Comparison of ENCODE assay signal across 24 mouse cellular contexts in the genomic region with DNA sequence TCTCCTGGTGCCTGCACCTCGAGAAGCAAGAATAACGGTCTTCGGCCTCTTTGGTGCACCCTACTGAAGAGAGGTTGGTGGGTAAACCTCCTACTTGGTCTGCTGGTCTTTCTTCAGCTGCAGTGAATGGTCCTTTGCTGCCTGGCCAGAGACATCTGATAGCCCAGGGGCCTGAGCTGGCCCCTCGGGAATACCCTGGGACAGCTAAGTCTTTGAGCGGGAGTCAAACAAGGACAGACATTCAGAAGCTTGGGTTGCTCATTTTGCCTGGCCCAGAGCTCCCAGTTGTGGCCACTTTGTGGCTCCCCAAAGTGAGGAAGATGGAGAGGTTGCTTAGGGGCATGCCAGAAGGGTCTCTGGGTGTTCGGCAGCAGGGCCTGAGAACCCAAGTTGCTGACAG.
A peak's percentile ranks its signal among the peaks of the same experiment; 100 is the strongest.
DNase-seq lines count a peak whose midpoint lies in the region; ATAC-seq and TF ChIP-seq lines count a peak whose summit lies in the region.
"Had no signal": no experiment of that assay in that cellular context is flagged by ENCODE, and none has a peak within 500 bp of the region (broad histone marks: within the 10 kb centered on the region; RNA-seq: fewer than 3 reads in every experiment).

No protein-coding gene starts in this region.

- intact Hi-C loops in heart, postnatal 36 days (cut with DNase I): no loop called here

- ATAC-seq in forebrain, postnatal 0 days: no peak
- ATAC-seq in heart, embryonic 12.5 days (ENCODE audit: insufficient number of reproducible peaks, low FRiP score): no peak
- no peak for ATAC-seq in intestine, embryonic 15.5 days
- ATAC-seq: CD4-positive, CD25-positive, alpha-beta regulatory T cell, adult 4 months; forebrain, embryonic 15.5 days; hindbrain, embryonic 16.5 days; inflammation-experienced regulatory T-cells, adult 6 months had no signal

- peak overlapping the region; percentile 20; the same call in 1 of the 2 replicates for H3K27ac ChIP-seq in forebrain, embryonic 10.5 days
- H3K27ac ChIP-seq in forebrain, postnatal 0 days (ENCODE audit: low read depth, low read length): no peak overlapping the region
- H3K27ac ChIP-seq in heart, embryonic 12.5 days (ENCODE audit: poor library complexity, severe bottlenecking): 0 out of 2 replicates have a peak overlapping the region, but pooled peaks have one; percentile 6
- peak overlapping the region; percentile 94 for H3K27ac ChIP-seq in bone marrow macrophage, adult 2 months (ENCODE audit: insufficient read depth, low read depth, low read length)
- H3K27ac ChIP-seq in intestine, embryonic 15.5 days: no peak overlapping the region
- H3K27ac ChIP-seq: embryonic facial prominence, embryonic 15.5 days; hindbrain, embryonic 10.5 days had no signal

- TF ChIP-seq CTCF in forebrain, postnatal 0 days (IDR thresholded peaks at IDR 0.05; ENCODE audit: low read depth): no peak
- TF ChIP-seq CTCF in bone marrow macrophage, adult 2 months (IDR thresholded peaks at IDR 0.05; ENCODE audit: low read depth, low read length): no peak

- 81% methylated on average over 6 of the region's 6 CpGs for WGBS in forebrain, embryonic 10.5 days
- 88% methylated on average over 6 of the region's 6 CpGs for WGBS in forebrain, postnatal 0 days
- 75% methylated on average over 6 of the region's 6 CpGs for WGBS in heart, embryonic 12.5 days
- 86% methylated on average over 6 of the region's 6 CpGs for WGBS in intestine, embryonic 15.5 days

- H3K4me3 ChIP-seq in forebrain, embryonic 10.5 days: no peak overlapping the region
- H3K4me3 ChIP-seq in forebrain, postnatal 0 days (ENCODE audit: low read depth, low read length): no peak overlapping the region
- H3K4me3 ChIP-seq in heart, embryonic 12.5 days: no peak overlapping the region
- no peak overlapping the region for H3K4me3 ChIP-seq in bone marrow macrophage, adult 2 months (ENCODE audit: insufficient read depth, low read length)
- H3K4me3 ChIP-seq in intestine, embryonic 15.5 days (replicated peaks): no peak overlapping the region
- H3K4me3 ChIP-seq: embryonic facial prominence, embryonic 15.5 days; erythroblast, embryonic 14.5 days; forebrain, embryonic 15.5 days; hindbrain, embryonic 10.5 days had no signal

- no peak for TF ChIP-seq POLR2A in bone marrow macrophage, adult 2 months (IDR thresholded peaks at IDR 0.05; ENCODE audit: borderline replicate concordance, low read depth, low read length)

- no peak overlapping the region for H3K9ac ChIP-seq in forebrain, postnatal 0 days
- H3K9ac ChIP-seq in heart, embryonic 12.5 days: no peak overlapping the region
- H3K9ac ChIP-seq in intestine, embryonic 15.5 days: no peak overlapping the region
- H3K9ac ChIP-seq: embryonic facial prominence, embryonic 15.5 days; forebrain, embryonic 15.5 days had no signal

- peaks cover 4% of the 10 kb centered on the region for H3K9me3 ChIP-seq in forebrain, embryonic 10.5 days
- H3K9me3 ChIP-seq in forebrain, postnatal 0 days (ENCODE audit: low read length): no peaks in the 10 kb centered on the region
- H3K9me3 ChIP-seq in heart, embryonic 12.5 days (replicated peaks): peaks cover 4% of the 10 kb centered on the region
- no peaks in the 10 kb centered on the region for H3K9me3 ChIP-seq in intestine, embryonic 15.5 days
- H3K9me3 ChIP-seq: embryonic facial prominence, embryonic 15.5 days; forebrain, embryonic 15.5 days had no signal

- H3K4me1 ChIP-seq in forebrain, embryonic 10.5 days: peaks cover 68% of the 10 kb centered on the region
- H3K4me1 ChIP-seq in forebrain, postnatal 0 days (ENCODE audit: insufficient read depth): peaks cover 23% of the 10 kb centered on the region; the same call in 1 of the 2 replicates
- peaks cover 60% of the 10 kb centered on the region for H3K4me1 ChIP-seq in heart, embryonic 12.5 days (replicated peaks)
- H3K4me1 ChIP-seq in bone marrow macrophage, adult 2 months (ENCODE audit: control insufficient read depth, insufficient read depth, low read length): peaks cover 54% of the 10 kb centered on the region
- H3K4me1 ChIP-seq in intestine, embryonic 15.5 days (replicated peaks): peaks cover 25% of the 10 kb centered on the region

- peaks cover 5% of the 10 kb centered on the region for H3K36me3 ChIP-seq in forebrain, embryonic 10.5 days (replicated peaks)
- H3K36me3 ChIP-seq in forebrain, postnatal 0 days (ENCODE audit: insufficient read depth): no peaks in the 10 kb centered on the region
- H3K36me3 ChIP-seq in heart, embryonic 12.5 days: peaks cover 5% of the 10 kb centered on the region
- no peaks in the 10 kb centered on the region for H3K36me3 ChIP-seq in intestine, embryonic 15.5 days
- H3K36me3 ChIP-seq: embryonic facial prominence, embryonic 15.5 days; forebrain, embryonic 15.5 days; G1E had no signal

- no peak overlapping the region for H3K4me2 ChIP-seq in forebrain, postnatal 0 days (ENCODE audit: low read depth)
- no peak overlapping the region for H3K4me2 ChIP-seq in heart, embryonic 12.5 days
- no peak overlapping the region for H3K4me2 ChIP-seq in intestine, embryonic 15.5 days (replicated peaks)
- H3K4me2 ChIP-seq: embryonic facial prominence, embryonic 15.5 days; forebrain, embryonic 15.5 days; heart, embryonic 11.5 days had no signal

- 0 out of 2 replicates have a peak, but pooled peaks cover under 1% of the 10 kb centered on the region for H3K27me3 ChIP-seq in forebrain, embryonic 10.5 days (ENCODE audit: poor library complexity, severe bottlenecking)
- H3K27me3 ChIP-seq in forebrain, postnatal 0 days (ENCODE audit: insufficient read depth, low read length): no peaks in the 10 kb centered on the region
- no peaks in the 10 kb centered on the region for H3K27me3 ChIP-seq in heart, embryonic 12.5 days (replicated peaks)
- no peaks in the 10 kb centered on the region for H3K27me3 ChIP-seq in intestine, embryonic 15.5 days (replicated peaks)
- H3K27me3 ChIP-seq: embryonic facial prominence, embryonic 15.5 days; forebrain, embryonic 15.5 days had no signal

- no peak for DNase-seq in forebrain, embryonic 10.5 days (ENCODE audit: extremely low spot score, low spot score)
- DNase-seq in forebrain, postnatal 0 days: no peak
- DNase-seq in heart, postnatal 36 days: no peak
- peak; percentile 10 for DNase-seq in kidney, postnatal 10 days
- no peak for DNase-seq in kidney, postnatal 4 days
- DNase-seq: adrenal gland, postnatal 10 days; B cell, adult 2 months; cerebellum, adult 18-20 months; cerebellum, adult 9-11 months; cerebellum, postnatal 36 days; gastrocnemius, postnatal 14 days; kidney, adult 18-20 months had no signal

Comparison
In these comparisons a context has a peak if more than half of its experiments do, and no peak if none do; other contexts are left out.
1. H3K27ac ChIP-seq: peak in forebrain, embryonic 10.5 days (single experiment), heart, embryonic 12.5 days (single experiment) and bone marrow macrophage, adult 2 months (single experiment); none in forebrain, postnatal 0 days (single experiment) and intestine, embryonic 15.5 days (single experiment).